Mouse (Mus musculus) layer of hippocampus, adult 9-10 months (tissue): ENCODE measurements around the gene Zcwpw1.
"Not testable (repeated sequence)": the region's sequence is repeated elsewhere in the genome, so short reads cannot be mapped to it uniquely, and the experiment has no call there.

Experiments
- DNase-seq: peaks from one replicate; pipeline ENCODE4 v3.0.0; 2022; ENCODE audit warnings: low spot score

Zcwpw1 gene

GRCm38 (mm10) chr5:137787151-137787928 lies at the start of gene Zcwpw1, which contains the start of gene Mepce:
Gene Zcwpw1 (plus strand): TSS chr5:137787798.
Gene Mepce (minus strand): TSS chr5:137787655.
- peak; percentile 87 for DNase-seq

GRCm38 (mm10) chr5:137738516-137738915 lies 49.1 kb upstream of the Zcwpw1 start:
- DNase-seq = no peak

- no peak for DNase-seq
Observed at GRCm38 (mm10) chr5:137739471-137739870, 48.1 kb upstream of the Zcwpw1 start.

GRCm38 (mm10) chr5:137740506-137740905 lies 47.1 kb upstream of the Zcwpw1 start:
- no peak for DNase-seq

- DNase-seq = no peak
Observed at GRCm38 (mm10) chr5:137741023-137741931, 46.3 kb upstream of the Zcwpw1 start, which contains the start of gene Nyap1. Gene Nyap1 (minus strand): TSS chr5:137741607.

GRCm38 (mm10) chr5:137742048-137742447 lies 45.5 kb upstream of the Zcwpw1 start:
- no peak for DNase-seq

- no peak for DNase-seq
Observed at GRCm38 (mm10) chr5:137742836-137743235, 44.8 kb upstream of the Zcwpw1 start.

- DNase-seq = no peak
Observed at GRCm38 (mm10) chr5:137744197-137744596, 43.4 kb upstream of the Zcwpw1 start.

- no peak for DNase-seq
Observed at GRCm38 (mm10) chr5:137745214-137746171, 42.1 kb upstream of the Zcwpw1 start, which contains the start of gene Tsc22d4. Gene Tsc22d4 (plus strand): TSS chr5:137745730.

- no peak for DNase-seq
Observed at GRCm38 (mm10) chr5:137746282-137746850, 41.2 kb upstream of the Zcwpw1 start.

GRCm38 (mm10) chr5:137746851-137747325 lies 40.7 kb upstream of the Zcwpw1 start:
- no peak for DNase-seq

GRCm38 (mm10) chr5:137747326-137747961 lies 40.2 kb upstream of the Zcwpw1 start:
- no peak for DNase-seq

GRCm38 (mm10) chr5:137748130-137748770 lies 39.3 kb upstream of the Zcwpw1 start:
- no peak for DNase-seq

GRCm38 (mm10) chr5:137749196-137749836 lies 38.3 kb upstream of the Zcwpw1 start:
- no peak for DNase-seq

GRCm38 (mm10) chr5:137750212-137750611 lies 37.4 kb upstream of the Zcwpw1 start:
- DNase-seq = not testable (repeated sequence)

- DNase-seq = no peak
Observed at GRCm38 (mm10) chr5:137751221-137751887, 36.2 kb upstream of the Zcwpw1 start.

- DNase-seq = no peak
Observed at GRCm38 (mm10) chr5:137751988-137752387, 35.6 kb upstream of the Zcwpw1 start.

GRCm38 (mm10) chr5:137753111-137753832 lies 34.3 kb upstream of the Zcwpw1 start:
- no peak for DNase-seq
